Mouse (Mus musculus): ENCODE measurements around the gene Fam76a.

Gene Fam76a

DNA sequence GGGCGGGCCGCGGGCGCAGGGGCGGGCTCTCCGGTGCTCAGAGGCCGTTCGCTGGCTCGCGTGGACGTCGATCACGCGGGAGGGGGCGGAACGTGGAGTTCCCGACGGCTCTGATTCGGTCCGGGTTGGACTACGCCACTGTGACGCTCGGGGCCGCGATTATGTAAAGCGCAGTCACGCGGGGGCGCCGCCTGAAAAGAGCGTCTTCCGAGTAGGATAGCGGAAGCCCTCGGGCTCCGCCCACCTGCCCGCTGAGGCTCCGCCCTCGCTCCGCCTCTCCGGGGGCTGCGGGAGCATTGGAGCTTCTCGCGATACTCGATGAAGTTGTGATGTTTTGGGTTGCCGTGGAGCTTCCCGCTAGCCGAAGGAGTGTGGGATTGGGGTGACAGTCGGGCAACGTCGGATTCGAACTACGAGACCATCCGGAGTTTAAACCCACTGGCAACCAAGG is at the start of gene Fam76a:
TSS of gene Fam76a (minus strand) at position 1 of the 451 bp plus-strand sequence.
- DNase-seq (ENCODE audit: inconsistent ontology term): peak; percentile 100

DNA sequence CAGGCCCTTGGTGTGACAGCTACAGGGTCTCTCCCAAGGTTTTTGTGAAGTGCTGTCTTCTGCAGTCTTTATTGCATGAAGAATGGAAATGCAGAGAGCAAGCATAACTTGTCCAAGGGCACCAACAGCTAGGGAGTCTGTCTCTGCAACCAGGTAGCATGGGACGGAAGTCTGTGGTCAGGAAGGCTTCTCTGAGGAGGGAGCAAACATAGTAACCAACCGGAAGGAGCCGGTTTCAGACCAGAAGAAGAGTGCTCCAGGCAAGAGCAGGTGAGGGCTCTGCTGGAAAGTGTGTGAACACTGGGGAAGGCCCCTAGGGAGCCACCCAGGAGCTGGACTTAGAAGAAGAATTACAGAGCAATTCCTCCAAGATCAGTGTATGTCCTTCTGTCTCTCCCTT is 49.7 kb upstream of the Fam76a start:
- DNase-seq (ENCODE audit: inconsistent ontology term): no peak

DNA sequence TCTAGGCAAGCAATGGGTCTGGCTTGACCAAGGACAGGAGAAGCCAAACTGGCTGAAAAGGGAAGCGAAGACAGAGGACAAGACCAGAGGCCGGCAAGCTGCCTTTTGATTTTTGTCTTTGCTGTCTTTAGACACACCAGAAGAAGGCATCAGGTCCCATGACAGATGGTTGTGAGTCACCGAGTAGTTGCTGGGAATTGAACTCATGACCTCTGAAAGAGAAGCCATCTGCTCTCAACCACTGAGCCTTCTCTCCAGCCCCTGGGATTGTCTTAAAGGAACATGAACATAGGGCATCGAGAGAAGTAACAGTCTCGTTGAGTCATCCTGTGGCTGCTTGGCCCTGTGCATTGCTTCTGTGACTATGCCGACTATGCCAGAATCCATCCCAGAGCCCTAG is 49.2 kb upstream of the Fam76a start:
- DNase-seq (ENCODE audit: inconsistent ontology term): no peak

DNA sequence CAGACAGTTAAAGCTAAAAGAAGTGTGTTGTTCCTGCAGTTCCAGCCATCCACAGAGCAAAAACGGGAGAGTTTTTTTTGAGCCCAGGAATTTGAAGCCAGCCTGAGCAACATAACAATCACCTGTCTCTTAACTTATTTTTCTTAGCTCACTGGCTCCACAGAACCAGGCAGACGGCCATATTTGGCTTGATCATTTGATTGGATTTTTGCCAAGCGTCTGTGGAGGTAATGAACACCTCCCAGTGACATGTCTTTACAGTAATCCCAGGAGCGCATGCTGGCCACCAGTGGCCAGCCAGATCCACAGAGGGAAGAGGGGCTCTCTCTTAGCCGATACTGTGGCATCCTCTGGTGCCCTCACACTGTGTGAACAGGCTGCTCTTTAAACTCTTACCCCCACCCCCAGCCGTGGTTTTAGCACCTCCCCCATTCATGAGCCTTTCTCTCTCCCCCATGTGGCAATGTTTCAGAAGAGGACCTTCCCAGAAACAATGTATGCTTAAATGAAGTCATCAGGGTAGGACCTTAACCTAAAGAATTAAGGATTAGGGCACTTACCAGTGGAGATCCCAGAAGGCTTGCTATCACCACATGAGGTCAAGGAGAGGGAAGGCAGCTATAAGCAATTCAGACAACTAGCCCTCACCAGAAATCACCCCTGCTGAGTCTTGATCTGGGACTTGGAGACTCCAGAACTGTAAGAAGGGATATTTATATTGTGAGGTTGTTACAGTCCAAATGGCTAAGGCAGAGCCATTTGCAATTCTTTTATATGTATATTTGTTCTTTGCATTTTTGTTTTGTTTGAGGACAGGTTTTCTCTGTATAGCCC is 46.0 kb upstream of the Fam76a start:
- DNase-seq (ENCODE audit: inconsistent ontology term): peak; percentile 20

DNA sequence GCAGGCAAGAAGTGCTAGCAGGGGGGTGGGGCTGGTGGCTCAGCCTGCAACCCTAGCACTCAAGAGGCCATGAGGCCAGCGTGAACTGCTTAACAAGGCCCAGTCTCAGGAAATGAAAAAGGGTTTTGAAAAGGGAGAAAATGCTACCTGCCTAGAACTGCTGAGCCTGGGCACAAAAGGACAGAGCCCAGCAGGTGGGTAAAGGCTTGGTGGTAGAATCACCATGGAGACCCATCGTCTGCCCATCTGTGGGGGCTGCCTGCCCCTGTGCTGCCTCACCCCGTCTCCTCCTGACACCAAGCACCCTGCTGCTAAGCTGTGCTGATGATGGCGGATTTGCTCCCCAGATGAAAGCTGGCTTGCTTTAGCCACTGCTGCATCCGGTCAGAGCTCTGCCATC is 42.1 kb upstream of the Fam76a start:
- DNase-seq (ENCODE audit: inconsistent ontology term): no peak

DNA sequence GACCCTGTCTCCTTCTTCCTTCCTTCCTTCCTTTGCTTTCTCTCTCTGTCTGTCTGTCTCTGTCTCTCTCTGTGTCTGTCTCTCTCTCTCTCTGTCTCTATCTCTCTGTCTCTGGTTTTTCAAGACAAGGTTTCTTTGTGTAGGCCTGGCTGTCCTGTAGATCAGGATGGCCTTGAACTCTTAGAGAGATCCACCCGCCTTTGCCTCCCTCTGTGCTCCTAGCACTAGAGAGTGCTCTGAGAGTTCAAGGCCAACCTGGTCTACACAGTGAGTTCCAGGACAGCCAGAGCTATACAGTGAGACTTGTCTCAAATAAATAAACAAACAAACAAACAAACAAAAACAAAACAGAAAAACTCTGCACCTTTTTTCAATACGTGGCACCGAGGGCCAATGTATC is 41.7 kb upstream of the Fam76a start:
- DNase-seq (ENCODE audit: inconsistent ontology term): no peak

DNA sequence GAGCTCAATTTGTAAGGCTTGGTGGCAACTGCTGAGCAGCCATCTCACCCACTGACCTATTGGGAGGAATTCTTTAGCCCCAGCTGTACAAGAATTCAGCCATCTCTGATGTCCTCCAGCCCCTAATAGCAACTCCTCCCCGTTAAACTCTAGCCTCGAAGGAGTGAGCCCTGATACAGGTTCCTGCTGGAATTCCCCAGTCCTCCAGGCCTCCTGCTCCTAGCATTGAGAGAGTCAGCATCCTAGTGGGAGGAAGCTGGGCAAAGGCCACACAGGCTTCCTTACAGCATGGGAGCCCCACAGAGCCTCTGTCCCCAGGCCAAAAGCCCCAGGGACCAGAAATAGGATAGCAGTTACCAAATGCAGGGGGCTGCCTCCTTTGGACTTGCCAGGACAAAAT is 41.1 kb upstream of the Fam76a start:
- no peak for DNase-seq (ENCODE audit: inconsistent ontology term)

DNA sequence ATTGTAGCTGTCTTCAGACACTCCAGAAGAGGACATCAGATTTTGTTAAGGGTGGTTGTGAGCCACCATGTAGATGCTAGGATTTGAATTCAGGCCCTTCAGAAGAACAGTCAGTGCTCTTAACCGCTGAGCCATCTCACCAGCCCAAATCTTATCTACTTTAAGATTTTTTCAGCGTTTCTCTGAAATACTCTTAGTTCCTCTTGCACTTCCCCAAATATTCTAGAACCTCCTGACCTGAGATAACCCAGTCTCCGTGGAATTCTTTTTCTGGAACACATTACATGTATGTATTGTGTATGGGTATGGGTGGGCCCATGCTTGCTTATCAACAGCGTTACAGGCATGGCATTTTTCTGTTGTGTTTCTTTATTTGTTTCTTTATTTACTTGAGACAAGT is 40.3 kb upstream of the Fam76a start:
- no peak for DNase-seq (ENCODE audit: inconsistent ontology term)

DNA sequence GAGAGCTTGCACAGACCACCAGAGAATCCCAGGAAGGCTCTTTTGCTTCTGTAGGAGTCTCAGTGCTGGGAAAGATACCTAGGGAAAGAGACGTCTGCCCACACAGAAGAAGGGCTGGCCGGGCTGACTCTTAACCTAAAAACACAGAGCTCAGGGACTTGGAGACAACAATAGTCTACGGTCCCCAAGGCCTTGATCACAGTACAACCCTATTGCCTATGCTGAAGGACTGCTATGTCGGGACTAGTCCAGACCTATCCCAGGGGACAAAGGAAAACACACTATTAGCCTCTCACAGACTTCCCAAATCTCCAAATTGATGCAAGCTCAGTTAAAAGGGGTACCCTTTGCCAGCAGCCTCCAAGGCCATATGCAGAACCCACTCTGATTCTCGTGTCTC is 39.5 kb upstream of the Fam76a start:
- DNase-seq (ENCODE audit: inconsistent ontology term): no peak

DNA sequence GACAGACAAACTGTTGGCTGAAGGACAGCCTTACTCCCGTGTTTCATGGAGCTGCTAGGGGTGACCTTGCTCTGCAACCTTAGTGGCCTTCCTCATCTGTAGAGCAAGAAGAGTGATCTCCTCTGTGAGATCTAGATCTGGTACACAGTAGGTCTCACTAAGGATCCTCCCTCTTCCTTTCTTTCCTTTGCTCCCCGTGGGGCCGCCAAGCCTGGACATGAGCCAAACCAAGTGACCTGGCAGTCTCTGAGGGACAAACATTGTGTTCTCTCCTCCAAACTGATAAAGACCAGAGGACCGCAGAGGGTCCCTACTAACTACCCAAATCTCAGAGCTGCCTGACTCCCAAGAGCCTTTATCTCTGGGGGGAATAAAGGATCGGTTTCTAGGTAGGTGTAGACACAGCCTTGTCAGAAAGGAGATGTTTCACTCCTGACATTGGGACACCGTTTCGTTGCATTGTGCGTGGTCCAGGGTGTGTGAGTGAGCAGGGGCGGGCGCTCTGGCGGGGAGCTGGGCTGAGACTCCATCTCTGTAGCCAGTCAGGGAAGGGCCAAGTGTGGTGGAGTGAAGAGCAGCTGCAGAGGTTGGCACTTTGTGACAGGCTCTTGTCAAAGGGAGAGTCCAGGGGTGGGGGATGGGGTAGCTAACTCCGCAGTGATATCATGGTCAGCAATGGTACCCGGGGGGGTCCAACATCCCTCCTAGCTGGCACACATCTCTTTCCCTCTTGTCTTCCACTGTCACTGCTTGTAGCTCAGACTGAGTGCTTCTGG is 38.7 kb upstream of the Fam76a start:
- DNase-seq (ENCODE audit: inconsistent ontology term): no peak

DNA sequence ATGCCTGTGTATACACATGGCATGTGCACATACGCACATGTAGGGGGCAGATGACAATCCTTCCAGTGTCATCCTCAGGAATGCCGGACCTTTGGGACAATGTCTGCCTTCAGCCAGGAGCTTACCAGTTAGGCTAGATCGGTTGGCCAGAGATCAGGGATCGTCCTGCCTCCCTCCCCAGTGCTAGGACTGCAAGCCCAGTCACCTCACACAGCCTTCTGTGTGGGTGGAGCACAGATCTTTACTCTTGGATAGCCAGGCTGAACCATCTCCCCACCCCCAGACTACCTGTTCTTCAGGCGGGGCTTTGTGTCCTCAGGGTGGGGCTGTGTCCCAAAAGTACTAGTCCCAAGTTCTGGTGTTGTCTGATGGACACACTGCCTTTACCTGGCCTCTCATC is 38.0 kb upstream of the Fam76a start:
- DNase-seq (ENCODE audit: inconsistent ontology term): no peak

DNA sequence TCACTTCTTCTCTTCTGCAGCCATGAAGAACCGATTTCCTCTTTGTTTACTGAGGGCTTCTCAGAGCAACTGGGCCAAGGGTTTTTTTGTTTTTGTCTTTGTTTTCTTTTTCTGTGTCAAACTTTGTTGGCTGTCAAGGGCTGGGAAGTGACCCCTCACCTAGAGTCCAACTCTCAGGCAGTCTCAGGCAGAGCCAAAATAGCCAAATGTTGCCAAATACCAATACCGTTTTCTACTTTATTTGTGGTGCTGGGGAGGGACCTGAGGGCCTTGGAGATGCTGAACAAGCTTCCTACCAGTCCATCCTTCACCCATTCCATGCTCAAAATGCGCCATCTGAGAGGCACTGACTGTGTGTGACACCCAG is 37.3 kb upstream of the Fam76a start:
- DNase-seq (ENCODE audit: inconsistent ontology term): no peak

DNA sequence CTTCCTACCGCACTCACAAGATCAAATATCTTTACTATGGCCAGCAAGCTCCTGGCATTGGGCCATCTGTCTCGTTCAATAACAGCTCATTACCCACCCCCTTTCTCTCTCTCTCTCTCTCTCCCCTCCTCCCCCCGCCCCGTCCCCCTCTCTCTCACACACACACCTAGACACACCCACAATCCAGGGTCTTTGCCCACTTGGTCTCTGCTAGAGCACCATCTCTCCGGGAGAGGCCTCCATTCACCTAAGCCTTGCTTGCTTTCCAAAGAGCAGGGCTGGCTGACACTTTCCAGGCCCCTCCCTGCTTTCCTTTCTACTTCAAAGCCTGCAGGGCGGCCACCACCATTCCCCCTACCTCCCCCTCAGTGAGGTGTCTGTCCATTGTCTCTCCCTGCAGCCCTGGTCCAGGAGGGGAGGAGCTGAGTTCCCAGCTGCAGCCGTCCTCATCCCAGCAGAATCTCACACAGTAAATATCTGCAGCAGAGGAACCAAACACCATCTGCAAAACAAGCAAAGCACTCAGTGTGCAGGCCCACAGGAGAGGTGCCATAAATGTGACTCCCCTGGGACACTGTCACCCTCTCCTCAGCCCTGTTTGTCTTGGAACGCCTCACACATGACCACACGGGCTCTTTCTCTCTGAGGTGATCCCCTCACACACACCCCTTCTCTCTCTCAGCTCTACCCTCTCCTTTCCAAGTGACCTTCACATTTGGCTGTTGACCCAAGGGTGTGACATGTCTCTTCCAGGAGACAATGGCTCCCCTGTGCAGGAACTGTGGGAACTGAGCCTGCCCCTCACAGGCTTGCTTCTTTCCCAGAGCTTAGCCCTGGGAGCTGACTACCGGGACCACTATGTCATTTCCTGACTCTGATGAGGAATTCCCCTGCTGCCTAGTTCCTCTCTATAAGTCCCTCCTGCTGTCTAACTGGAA is 36.7 kb upstream of the Fam76a start:
- DNase-seq (ENCODE audit: inconsistent ontology term): peak; percentile 68

DNA sequence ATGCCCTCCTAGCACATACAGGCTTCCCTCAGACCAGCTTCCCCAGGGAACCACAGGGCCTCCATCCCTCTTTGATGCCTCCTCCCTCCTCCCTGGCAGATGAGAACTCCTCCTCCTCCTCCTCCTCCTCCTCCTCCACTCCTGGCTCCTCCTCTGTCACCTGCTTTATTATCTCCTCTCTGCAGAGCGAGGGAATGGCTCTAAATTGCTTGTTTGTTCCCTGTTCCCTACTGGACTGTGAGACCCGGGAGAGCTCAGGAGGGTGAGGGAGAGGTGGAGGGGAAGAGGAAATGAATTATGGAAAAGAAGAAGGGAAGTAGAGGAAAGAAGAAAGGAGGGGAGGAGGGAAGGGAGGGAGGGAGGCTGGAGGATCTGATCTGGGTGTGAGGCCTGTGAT is 33.0 kb upstream of the Fam76a start:
- no peak for DNase-seq (ENCODE audit: inconsistent ontology term)

DNA sequence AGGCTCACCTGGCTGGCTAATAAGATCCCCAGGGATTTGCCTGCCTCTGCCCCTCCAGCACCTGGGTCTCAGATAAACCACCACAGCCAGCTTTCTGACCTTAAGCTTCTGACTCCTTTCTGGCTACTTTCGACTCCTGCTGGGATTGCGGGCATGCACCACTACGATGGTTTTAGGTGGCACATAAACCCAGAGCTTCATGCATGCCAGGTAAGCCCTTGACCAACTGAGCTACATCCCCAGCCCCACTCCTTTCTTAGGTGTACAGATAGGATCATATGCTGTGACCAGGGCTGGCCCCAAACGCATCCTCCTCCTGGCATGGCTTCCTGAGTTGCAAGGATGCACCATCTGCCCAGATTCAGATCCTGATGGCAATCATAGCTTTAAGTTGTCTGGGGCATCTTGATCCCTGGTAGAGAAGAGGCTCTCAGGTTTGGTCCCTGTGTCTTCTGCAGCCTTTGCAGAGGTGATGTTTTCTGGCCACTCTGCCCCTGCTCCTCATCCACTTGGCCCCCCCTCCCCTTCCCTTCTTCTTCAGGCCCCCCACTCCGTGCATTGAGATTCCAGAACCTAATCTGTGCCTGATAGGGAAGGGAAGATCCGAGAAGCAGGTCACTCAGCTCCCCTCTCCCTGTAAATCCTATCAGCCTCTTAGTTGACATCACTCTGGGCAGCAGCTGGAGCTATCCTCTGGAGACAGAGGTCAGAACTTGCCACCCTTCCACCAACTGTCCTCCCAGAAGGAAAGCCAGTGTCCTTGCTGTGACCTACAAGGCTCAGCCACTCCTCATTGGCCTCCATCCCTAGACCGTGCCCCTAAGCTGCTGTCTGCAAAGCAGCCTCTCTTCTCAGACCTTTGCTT is 32.4 kb upstream of the Fam76a start:
- no peak for DNase-seq (ENCODE audit: inconsistent ontology term)

DNA sequence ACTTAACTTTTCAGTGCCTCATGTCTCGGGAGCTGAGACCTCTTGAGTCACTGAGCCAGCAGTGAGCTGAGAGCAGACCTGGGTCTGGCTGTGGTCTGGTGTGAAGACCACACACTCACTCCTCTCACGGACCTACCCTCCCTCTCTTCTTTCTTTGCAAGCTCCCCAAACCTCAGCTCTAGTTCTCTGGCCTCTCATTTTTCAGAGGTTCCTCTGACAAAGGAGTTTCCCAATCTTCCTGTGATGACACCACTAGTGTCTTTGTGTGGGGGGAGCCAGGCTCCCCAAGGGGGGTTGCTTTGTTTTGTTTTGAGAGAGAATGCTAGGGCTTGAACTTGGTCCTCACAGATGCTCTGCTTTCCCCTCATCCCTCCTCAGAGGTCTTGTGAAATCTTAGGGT is 28.6 kb upstream of the Fam76a start:
- no peak for DNase-seq (ENCODE audit: inconsistent ontology term)

DNA sequence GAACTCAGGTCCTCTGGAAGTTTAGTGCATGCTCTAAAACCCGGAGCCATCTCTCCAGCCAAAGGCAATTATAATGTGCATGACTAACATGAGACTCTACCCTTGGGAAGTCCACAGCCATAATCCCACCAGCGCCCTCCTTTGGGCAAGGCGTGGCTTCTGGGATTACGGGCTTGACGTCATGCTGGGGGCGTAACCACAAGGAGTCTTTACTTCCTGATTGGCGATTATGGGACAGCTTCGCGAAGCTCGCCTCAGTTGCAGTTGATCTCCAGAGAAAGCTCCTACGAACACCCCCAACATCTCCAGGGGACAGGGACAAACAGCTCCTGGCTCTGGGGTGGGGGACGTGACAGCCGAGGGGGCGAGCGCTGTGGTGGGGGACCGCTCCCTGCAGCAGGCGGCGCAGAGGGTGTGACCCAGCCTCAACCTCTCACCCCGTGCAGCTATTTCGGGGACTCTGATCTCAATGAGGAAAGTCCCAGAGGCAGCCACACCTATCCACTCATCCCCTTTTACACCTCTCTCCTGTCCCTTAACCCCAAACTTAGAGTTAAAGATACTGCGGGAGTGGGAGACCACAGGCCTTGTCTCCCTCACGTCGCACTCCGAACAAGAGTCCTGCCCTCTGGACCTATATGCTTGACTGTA is 27.6 kb upstream of the Fam76a start:
- DNase-seq (ENCODE audit: inconsistent ontology term): no peak

DNA sequence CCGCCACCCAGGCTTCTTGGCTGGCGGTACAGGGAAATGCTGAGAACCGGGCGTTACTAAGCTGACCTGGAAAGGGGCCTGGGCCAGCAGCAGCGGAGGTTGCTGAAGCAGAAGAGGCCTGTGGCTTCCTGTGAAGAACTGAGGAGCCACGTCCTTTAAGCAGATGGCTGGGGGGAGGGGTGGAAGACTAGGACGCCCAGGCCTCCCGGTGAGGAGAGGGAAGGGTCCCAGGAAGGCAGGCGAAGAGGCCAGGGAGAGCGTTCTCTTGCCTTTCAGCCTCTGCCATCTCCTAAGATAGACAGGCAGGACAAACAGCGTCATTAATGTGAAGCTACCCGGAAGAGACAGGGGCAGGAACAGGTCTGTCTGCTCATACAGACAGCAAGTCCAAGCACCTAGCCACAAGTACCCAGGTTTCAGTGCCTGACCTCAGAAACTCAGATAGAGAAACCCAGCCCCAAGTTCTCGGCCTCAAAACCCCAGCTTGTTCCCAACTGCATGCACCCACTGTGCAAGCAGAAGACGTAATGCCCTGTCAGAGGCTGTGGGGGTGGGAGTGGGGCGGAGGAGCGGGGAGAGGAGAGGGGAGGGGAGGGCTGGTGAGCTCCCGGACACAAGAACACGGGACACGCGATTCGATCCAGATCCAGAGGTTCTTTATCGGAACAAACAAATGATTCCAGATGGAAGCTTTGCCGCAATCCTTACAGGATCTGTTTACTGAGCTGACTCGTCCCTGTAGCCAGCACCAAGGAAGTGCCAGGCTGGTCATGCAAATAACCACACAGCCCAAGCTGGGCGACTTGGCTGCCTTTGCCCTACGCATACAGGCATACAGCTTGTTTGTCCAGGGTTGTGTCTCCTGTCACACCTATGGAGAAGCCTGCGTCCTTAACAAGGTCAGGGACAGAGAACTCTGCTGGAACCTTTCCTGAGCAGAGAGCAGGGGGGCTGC is 24.0 kb upstream of the Fam76a start:
- peak; percentile 76 for DNase-seq (ENCODE audit: inconsistent ontology term)

DNA sequence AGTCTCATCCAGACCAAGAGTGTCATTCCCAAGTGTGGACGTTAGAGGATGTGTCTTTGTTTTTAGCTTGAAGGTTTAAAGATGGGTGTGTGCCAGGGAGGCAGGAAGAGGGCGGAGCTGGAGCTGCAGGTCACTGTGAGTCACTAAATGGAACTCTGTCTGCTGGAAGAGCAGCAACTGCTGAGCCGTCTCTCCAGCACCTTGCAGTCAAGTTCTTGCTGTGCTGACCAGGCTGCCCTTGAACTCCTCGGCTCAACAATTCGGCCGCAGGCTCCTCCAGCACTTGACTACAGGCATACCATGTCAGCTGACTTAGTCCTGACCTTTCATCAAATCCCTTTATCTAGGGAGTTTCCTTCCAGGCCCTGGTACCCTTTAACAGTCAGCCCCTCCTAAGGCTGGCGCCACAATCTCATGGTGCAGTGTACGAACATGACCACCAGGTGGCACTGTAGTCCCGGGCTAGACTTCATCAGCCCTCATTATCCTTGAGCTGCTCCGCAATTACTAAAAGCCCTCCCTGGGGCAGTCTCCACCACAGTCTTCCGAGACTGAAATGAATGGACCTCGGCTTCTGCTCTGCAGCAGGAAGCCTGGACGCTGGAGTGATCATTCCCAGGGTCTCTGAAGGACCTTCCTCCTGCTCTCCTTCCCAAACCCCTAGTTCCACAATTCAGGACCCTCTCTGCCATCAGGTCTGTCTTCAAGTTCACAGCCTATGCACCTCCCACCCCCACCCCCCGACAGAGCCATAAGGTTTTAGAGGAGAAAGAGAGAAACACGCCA is 23.1 kb upstream of the Fam76a start:
- peak; percentile 86 for DNase-seq (ENCODE audit: inconsistent ontology term)

Measured in Muller cell, postnatal 12 days (primary cell).